Mouse (Mus musculus) liver, embryonic 15.5 days (tissue): Measurements from ENCODE around the gene Itga8. TPM values are rescaled to one million over a fixed set of nuclear protein-coding genes. Genes with fewer than 3 reads are reported as not detected.

ENCODE experiments used
- ATAC-seq: fragments of 200-750 bp; cut with Nextera tagmentation; 2 replicates; pipeline ENCODE4 v1.8.0; 2017; ENCODE audit warnings: moderate number of reproducible peaks, mild to moderate bottlenecking, moderate library complexity; ENCODE audit not compliant: insufficient read depth
- H3K27ac ChIP-seq: fragments of 300-500 bp; sonication (generic); replicated peaks from 2 replicates; pipeline ENCODE4 v1.5.1; 2015; ENCODE audit warnings: mild to moderate bottlenecking, inconsistent platforms
- H3K27me3 ChIP-seq: fragments of 300-500 bp; sonication (generic); 2 replicates; pipeline ENCODE4 v1.6.1; 2015; ENCODE audit warnings: mild to moderate bottlenecking, inconsistent platforms
- H3K36me3 ChIP-seq: fragments of 300-500 bp; sonication (generic); replicated peaks from 2 replicates; pipeline ENCODE4 v1.6.1; 2015; ENCODE audit warnings: moderate library complexity, mild to moderate bottlenecking, inconsistent platforms
- H3K4me1 ChIP-seq: fragments of 300-500 bp; sonication (generic); replicated peaks from 2 replicates; pipeline ENCODE4 v1.6.1; 2015; ENCODE audit warnings: inconsistent platforms
- H3K4me2 ChIP-seq: fragments of 300-500 bp; sonication (generic); 2 replicates; pipeline ENCODE4 v1.6.1; 2015; ENCODE audit warnings: moderate library complexity, mild to moderate bottlenecking, inconsistent platforms
- H3K4me3 ChIP-seq: fragments of 300-500 bp; sonication (generic); replicated peaks from 2 replicates; pipeline ENCODE4 v1.5.1; 2015; ENCODE audit warnings: mild to moderate bottlenecking, inconsistent platforms
- H3K9ac ChIP-seq: fragments of 300-500 bp; sonication (generic); 2 replicates; pipeline ENCODE4 v1.6.1; 2015; ENCODE audit warnings: moderate library complexity, mild to moderate bottlenecking, inconsistent platforms
- H3K9me3 ChIP-seq: fragments of 300-500 bp; sonication (generic); replicated peaks from 2 replicates; pipeline ENCODE4 v1.6.1; 2016; ENCODE audit warnings: inconsistent platforms
- WGBS: fragments of 180-500 bp; shearing (Covaris S2); methylation state at CpG from one replicate; pipeline ENCODE4 v1.1.7; 2015; ENCODE audit warnings: mixed read lengths; ENCODE audit not compliant: insufficient replicate concordance; 5-methylcytosine and 5-hydroxymethylcytosine counted together
- polyA plus RNA-seq: library from polyadenylated mRNA; unstranded; fragments of >200 nt; fragmentation: Nextera tagmentation; extraction: Ambion mirVana; gene quantifications from 2 replicates; pipeline ENCODE4 v1.2.1, GENCODE M21; 2015

Gene Itga8
- polyA plus RNA-seq, 1 experiment from 2014 or later = 2.2 TPM

- no peak overlapping the region for H3K4me3 ChIP-seq
- H3K9ac ChIP-seq = no peak overlapping the region
- no peak overlapping the region for H3K4me2 ChIP-seq
- no peaks in the 10 kb centered on the region for H3K4me1 ChIP-seq
- H3K27me3 ChIP-seq = no peaks in the 10 kb centered on the region
- no peaks in the 10 kb centered on the region for H3K9me3 ChIP-seq
- WGBS = 27% methylated on average over 3 of the region's 3 CpGs
- no peaks in the 10 kb centered on the region for H3K36me3 ChIP-seq
- H3K27ac ChIP-seq = no peak overlapping the region
- ATAC-seq = no peak
Measured at GRCm38 (mm10) chr2:12228335-12228734, 73.4 kb downstream of the Itga8 start.

- WGBS = 14% methylated on average over 2 of the region's 2 CpGs
- H3K36me3 ChIP-seq = no peaks in the 10 kb centered on the region
- no peak for ATAC-seq
Measured at GRCm38 (mm10) chr2:12227243-12227642, 74.5 kb downstream of the Itga8 start.

GRCm38 (mm10) chr2:12226367-12226766 lies 75.4 kb downstream of the Itga8 start:
- no peak overlapping the region for H3K9ac ChIP-seq
- H3K4me1 ChIP-seq = no peaks in the 10 kb centered on the region
- no peaks in the 10 kb centered on the region for H3K9me3 ChIP-seq
- H3K27me3 ChIP-seq = no peaks in the 10 kb centered on the region
- H3K36me3 ChIP-seq = no peaks in the 10 kb centered on the region
- no peak overlapping the region for H3K27ac ChIP-seq
- WGBS = 35% methylated on average over 1 of the region's 1 CpGs
- no peak overlapping the region for H3K4me2 ChIP-seq
- no peak for ATAC-seq
- H3K4me3 ChIP-seq = no peak overlapping the region

More at GRCm38 (mm10) chr2:12227243-12227642, 74.5 kb downstream of the Itga8 start:
- no peak overlapping the region for H3K9ac ChIP-seq
- H3K4me2 ChIP-seq = no peak overlapping the region
- no peaks in the 10 kb centered on the region for H3K9me3 ChIP-seq
- H3K4me1 ChIP-seq = no peaks in the 10 kb centered on the region
- H3K27ac ChIP-seq = no peak overlapping the region
- H3K4me3 ChIP-seq = no peak overlapping the region
- no peaks in the 10 kb centered on the region for H3K27me3 ChIP-seq

GRCm38 (mm10) chr2:12221671-12222070 lies 80.1 kb downstream of the Itga8 start:
- Histone ChIP-seq H3K27me3 (no peaks in the 10 kb centered on the region), H3K9ac (no peak overlapping the region), H3K9me3 (no peaks in the 10 kb centered on the region), H3K4me1 (no peaks in the 10 kb centered on the region), H3K27ac (no peak overlapping the region), H3K36me3 (no peaks in the 10 kb centered on the region), H3K4me2 (no peak overlapping the region), H3K4me3 (no peak overlapping the region)
- 55% methylated on average over 2 of the region's 2 CpGs for WGBS
- no peak for ATAC-seq

- no peaks in the 10 kb centered on the region for H3K27me3 ChIP-seq
- WGBS = 59% methylated on average over 4 of the region's 4 CpGs
- ATAC-seq = no peak
- H3K27ac ChIP-seq = no peak overlapping the region
- H3K4me2 ChIP-seq = no peak overlapping the region
- H3K9ac ChIP-seq = no peak overlapping the region
- H3K4me3 ChIP-seq = no peak overlapping the region
- H3K9me3 ChIP-seq = no peaks in the 10 kb centered on the region
- no peaks in the 10 kb centered on the region for H3K4me1 ChIP-seq
- no peaks in the 10 kb centered on the region for H3K36me3 ChIP-seq
Measured at GRCm38 (mm10) chr2:12213464-12213790, 88.3 kb downstream of the Itga8 start.

- no peak overlapping the region for H3K4me2 ChIP-seq
- H3K27ac ChIP-seq = no peak overlapping the region
- H3K9ac ChIP-seq = no peak overlapping the region
- H3K36me3 ChIP-seq = no peaks in the 10 kb centered on the region
- 37% methylated on average over 3 of the region's 3 CpGs for WGBS
- H3K4me3 ChIP-seq = no peak overlapping the region
- ATAC-seq = no peak
- H3K27me3 ChIP-seq = no peaks in the 10 kb centered on the region
- H3K4me1 ChIP-seq = no peaks in the 10 kb centered on the region
- H3K9me3 ChIP-seq = no peaks in the 10 kb centered on the region
Measured at GRCm38 (mm10) chr2:12212662-12213463, 88.9 kb downstream of the Itga8 start.

GRCm38 (mm10) chr2:12208142-12208541 lies 93.6 kb downstream of the Itga8 start:
- Histone ChIP-seq H3K27me3 (no peaks in the 10 kb centered on the region), H3K9ac (no peak overlapping the region), H3K27ac (no peak overlapping the region), H3K4me1 (no peaks in the 10 kb centered on the region), H3K4me3 (no peak overlapping the region), H3K4me2 (no peak overlapping the region), H3K9me3 (no peaks in the 10 kb centered on the region), H3K36me3 (no peaks in the 10 kb centered on the region)
- 28% methylated on average over 6 of the region's 6 CpGs for WGBS
- ATAC-seq = no peak

- H3K9me3 ChIP-seq = no peaks in the 10 kb centered on the region
- H3K36me3 ChIP-seq = no peaks in the 10 kb centered on the region
- 19% methylated on average over 5 of the region's 5 CpGs for WGBS
Measured at GRCm38 (mm10) chr2:12206353-12206752, 95.4 kb downstream of the Itga8 start.

GRCm38 (mm10) chr2:12205875-12206274 lies 95.8 kb downstream of the Itga8 start:
- Histone ChIP-seq H3K4me2 (no peak overlapping the region), H3K9ac (no peak overlapping the region), H3K4me3 (no peak overlapping the region), H3K36me3 (no peaks in the 10 kb centered on the region), H3K27ac (no peak overlapping the region), H3K4me1 (no peaks in the 10 kb centered on the region), H3K9me3 (no peaks in the 10 kb centered on the region), H3K27me3 (no peaks in the 10 kb centered on the region)
- 35% methylated on average over 5 of the region's 5 CpGs for WGBS
- ATAC-seq = no peak

More at GRCm38 (mm10) chr2:12206353-12206752, 95.4 kb downstream of the Itga8 start:
- Histone ChIP-seq H3K4me3 (no peak overlapping the region), H3K9ac (no peak overlapping the region), H3K4me2 (no peak overlapping the region), H3K27ac (no peak overlapping the region), H3K27me3 (no peaks in the 10 kb centered on the region), H3K4me1 (no peaks in the 10 kb centered on the region)
- ATAC-seq = no peak

GRCm38 (mm10) chr2:12203231-12203630 lies 98.5 kb downstream of the Itga8 start:
- Histone ChIP-seq H3K27me3 (no peaks in the 10 kb centered on the region), H3K4me2 (no peak overlapping the region), H3K9me3 (no peaks in the 10 kb centered on the region), H3K36me3 (no peaks in the 10 kb centered on the region), H3K9ac (no peak overlapping the region), H3K27ac (no peak overlapping the region), H3K4me1 (no peaks in the 10 kb centered on the region), H3K4me3 (no peak overlapping the region)
- no peak for ATAC-seq
- WGBS = 66% methylated on average over 10 of the region's 10 CpGs

GRCm38 (mm10) chr2:12198699-12199098 lies 103.0 kb downstream of the Itga8 start:
- Histone ChIP-seq H3K4me2 (no peak overlapping the region), H3K4me3 (no peak overlapping the region), H3K4me1 (no peaks in the 10 kb centered on the region), H3K9ac (no peak overlapping the region), H3K27ac (no peak overlapping the region), H3K36me3 (no peaks in the 10 kb centered on the region), H3K27me3 (no peaks in the 10 kb centered on the region), H3K9me3 (no peaks in the 10 kb centered on the region)
- 67% methylated on average over 7 of the region's 7 CpGs for WGBS
- ATAC-seq = no peak

- no peak overlapping the region for H3K4me2 ChIP-seq
- no peak for ATAC-seq
- WGBS = 59% methylated on average over 3 of the region's 3 CpGs
Measured at GRCm38 (mm10) chr2:12198214-12198613, 103.5 kb downstream of the Itga8 start.

More at GRCm38 (mm10) chr2:12198214-12198613, 103.5 kb downstream of the Itga8 start:
- Histone ChIP-seq H3K36me3 (no peaks in the 10 kb centered on the region), H3K4me3 (no peak overlapping the region), H3K4me1 (no peaks in the 10 kb centered on the region), H3K9me3 (no peaks in the 10 kb centered on the region), H3K27ac (no peak overlapping the region), H3K9ac (no peak overlapping the region), H3K27me3 (no peaks in the 10 kb centered on the region)
